Mouse (Mus musculus) Patski (cell line): ENCODE results near the gene Atg14. TPM values are rescaled to one million over a fixed set of nuclear protein-coding genes. Genes with fewer than 3 reads are reported as not detected.
"Not testable (repeated sequence)": the region's sequence is repeated elsewhere in the genome, so short reads cannot be mapped to it uniquely, and the experiment has no call there.

ENCODE experiments used
- ATAC-seq: fragments of 100-300 bp; one replicate; pipeline ENCODE4 v1.8.0; 2021
- CTCF ChIA-PET: fragments of 350-600 bp; sonication (Branson Sonifier 250); formaldehyde crosslinking; loops from one replicate; lab custom pipeline; 2022; ENCODE audit warnings: inconsistent platforms; lab: Charles Lee
- POLR2A ChIA-PET: fragments of 350-600 bp; sonication (Branson Sonifier 250); formaldehyde crosslinking; loops from one replicate; lab custom pipeline; 2022; ENCODE audit warnings: antibody characterized with exemption, inconsistent platforms; lab: Charles Lee
- DNase-seq: peaks from one replicate; pipeline ENCODE4 v3.0.0-alpha.2; 2011; ENCODE audit warnings: low read depth, low spot score
- H3K27me3 ChIP-seq: fragments of 371-371 bp; one replicate; pipeline ENCODE4 v1.5.1; 2021
- CTCF ChIP-seq: fragments of 100-300 bp; IDR thresholded peaks from one replicate; pipeline ENCODE4 v1.5.1; 2021
- in situ Hi-C: fragments of 300-500 bp; cut with MboI; formaldehyde crosslinking; loops from 3 replicates; pipeline ENCODE4 v1.11.1; 2018; ENCODE audit warnings: low pct_unique_long_range_greater_than_20kb, mixed read lengths
- polyA plus RNA-seq: library from polyadenylated mRNA; unstranded; gene quantifications from one replicate; pipeline ENCODE4 v1.2.3, GENCODE M21; 2021

The Atg14 gene
- polyA plus RNA-seq, result 11.9 TPM

DNA sequence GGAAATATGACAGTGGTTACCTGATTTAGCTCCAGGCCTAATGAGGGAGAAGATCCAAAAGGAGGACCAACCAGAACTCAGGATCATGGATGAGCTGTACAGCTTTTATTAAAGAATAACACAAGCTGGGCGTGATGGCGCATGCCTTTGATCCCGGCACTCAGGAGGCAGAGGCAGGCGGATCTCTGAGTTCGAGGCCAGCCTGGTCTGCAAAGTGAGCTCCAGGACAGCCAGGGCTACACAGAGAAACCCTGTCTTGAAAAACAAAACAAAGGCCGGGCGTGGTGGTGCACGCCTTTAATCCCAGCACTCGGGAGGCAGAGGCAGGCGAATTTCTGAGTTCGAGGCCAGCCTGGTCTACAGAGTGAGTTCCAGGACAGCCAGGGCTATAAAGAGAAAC lies at the start of gene Atg14:
TSS of gene Atg14 (minus strand) at position 101 of the 400 bp plus-strand sequence.
- DNase-seq, CTCF ChIA-PET, ATAC-seq, POLR2A ChIA-PET, in situ Hi-C loops, H3K27me3 ChIP-seq: not testable (repeated sequence)

- DNase-seq (no peak), ATAC-seq (no peak)
- CTCF ChIA-PET, result no interaction called here
- TF ChIP-seq CTCF, result no peak
- in situ Hi-C loops, result no loop called here
- POLR2A ChIA-PET, result no interaction called here
- no peaks in the 10 kb centered on the region for H3K27me3 ChIP-seq
These were observed 48.4 kb upstream of the Atg14 start for GRCm38 (mm10) chr14:47618891-47619290.

- ChIA-PET POLR2A (no interaction called here), CTCF (no interaction called here)
- TF ChIP-seq CTCF, result no peak
- DNase-seq, result no peak
- H3K27me3 ChIP-seq, result peaks cover 3% of the 10 kb centered on the region
- ATAC-seq, result no peak
- in situ Hi-C loops, result no loop called here
These were observed 42.8 kb upstream of the Atg14 start for GRCm38 (mm10) chr14:47613254-47613653.

- no peaks in the 10 kb centered on the region for H3K27me3 ChIP-seq
- TF ChIP-seq CTCF, result peak; percentile 72
- ATAC-seq (no peak), DNase-seq (peak; percentile 12)
- CTCF ChIA-PET, result interaction anchor here (0.7 to 1.4 kb wide), 8 partner anchors 22 to 128 kb away, joined by 3 to 4 read pairs (median 3); no protein-coding TSS in a partner anchor
- POLR2A ChIA-PET, result interaction anchor here (0.7 kb wide), 1 partner anchor 33 kb away, joined by 3 read pairs; no protein-coding TSS in a partner anchor
- in situ Hi-C loops, result loop anchor here (10.0 to 25.0 kb wide), 2 partner anchors 89 to 767 kb away; no protein-coding TSS in a partner anchor
These were observed 27.5 kb upstream of the Atg14 start for GRCm38 (mm10) chr14:47597942-47598388.

DNA sequence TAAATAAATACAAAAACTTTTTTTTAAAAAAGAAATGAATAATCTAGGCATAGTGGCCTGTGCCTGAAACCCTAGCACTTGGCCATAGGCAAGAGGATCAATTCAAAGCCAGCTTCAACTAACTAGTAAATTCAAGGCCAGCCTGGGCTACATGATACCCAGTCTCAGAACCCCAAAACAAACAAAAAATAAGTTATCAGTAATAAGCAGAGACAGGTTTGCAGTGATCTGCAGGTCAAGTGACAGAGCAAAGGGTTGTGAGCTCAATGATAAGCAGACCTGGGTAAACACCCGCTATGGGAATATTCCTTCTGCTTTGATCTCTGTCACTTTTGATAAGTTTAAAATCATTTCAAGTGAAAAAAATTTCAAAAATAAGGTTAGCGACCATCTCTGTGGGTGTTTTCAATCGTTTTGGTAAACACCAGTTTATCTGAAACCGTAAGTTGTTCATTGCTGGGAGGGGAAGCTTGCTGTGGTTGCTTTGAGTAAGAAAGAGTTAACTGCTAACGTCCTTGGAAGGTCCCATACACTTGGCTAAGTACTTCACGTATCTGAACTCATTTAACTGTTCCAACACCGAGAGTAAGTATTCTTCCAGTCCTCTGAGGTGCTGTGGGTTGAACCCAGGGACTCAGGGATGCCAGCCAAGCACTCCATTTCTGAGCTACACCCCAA lies 24.1 kb upstream of the Atg14 start:
- CTCF ChIA-PET, result interaction anchor here (1.6 kb wide), 1 partner anchor 91 kb away, joined by 3 read pairs; no protein-coding TSS in a partner anchor
- TF ChIP-seq CTCF, result no peak

GRCm38 (mm10) chr14:47590391-47590975 lies 20.0 kb upstream of the Atg14 start:
- peaks cover 6% of the 10 kb centered on the region for H3K27me3 ChIP-seq
- DNase-seq, result no peak
- ChIA-PET POLR2A (no interaction called here), CTCF (no interaction called here)
- in situ Hi-C loops, result loop anchor here (10.0 to 25.0 kb wide), 2 partner anchors 97 to 774 kb away; no protein-coding TSS in a partner anchor
- ATAC-seq, result no peak
- no peak for TF ChIP-seq CTCF

More for the DNA sequence above, 24.1 kb upstream of the Atg14 start:
- DNase-seq, result no peak
- POLR2A ChIA-PET, result no interaction called here
- no peak for ATAC-seq
- H3K27me3 ChIP-seq, result peaks cover 6% of the 10 kb centered on the region
- in situ Hi-C loops, result loop anchor here (10.0 to 25.0 kb wide), 2 partner anchors 93 to 770 kb away; no protein-coding TSS in a partner anchor

DNA sequence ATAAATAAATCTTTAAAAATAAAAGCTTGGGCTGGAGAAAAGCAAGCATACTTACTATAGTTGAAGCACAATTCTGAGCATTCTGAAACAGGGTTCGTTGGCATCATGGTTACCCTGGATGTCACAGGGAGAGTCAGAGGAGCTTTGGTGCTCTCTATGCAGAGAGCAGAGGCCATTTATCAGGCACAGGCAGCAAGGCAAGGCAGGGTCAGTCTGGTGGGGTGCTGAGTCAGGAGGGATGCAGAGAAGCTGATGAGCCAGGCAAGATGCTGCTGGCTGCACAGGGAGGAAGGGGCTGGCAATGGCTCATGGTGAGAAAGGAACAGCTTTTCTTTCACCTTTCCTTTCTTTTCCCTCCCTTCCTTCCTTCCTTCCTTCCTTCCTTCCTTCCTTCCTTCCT lies 19.0 kb upstream of the Atg14 start:
- ChIA-PET POLR2A (interaction anchor here (0.6 kb wide), 1 partner anchor 330 kb away, joined by 3 read pairs; no protein-coding TSS in a partner anchor), CTCF (interaction anchor here (1.1 kb wide), 1 partner anchor 10 kb away, joined by 3 read pairs; no protein-coding TSS in a partner anchor)
- TF ChIP-seq CTCF, result no peak
- ATAC-seq, result no peak
- H3K27me3 ChIP-seq, result peaks cover 6% of the 10 kb centered on the region
- no peak for DNase-seq
- in situ Hi-C loops, result loop anchor here (25.0 kb wide), 1 partner anchor 98 kb away; no protein-coding TSS in a partner anchor

- CTCF ChIA-PET, result no interaction called here
- no peak for DNase-seq
- TF ChIP-seq CTCF, result no peak
- POLR2A ChIA-PET, result no interaction called here
- in situ Hi-C loops, result loop anchor here (5.0 to 25.0 kb wide), 2 partner anchors 43 to 103 kb away; no protein-coding TSS in a partner anchor
- ATAC-seq, result no peak
- no peaks in the 10 kb centered on the region for H3K27me3 ChIP-seq
These were observed 13.9 kb upstream of the Atg14 start for GRCm38 (mm10) chr14:47584346-47584745.

DNA sequence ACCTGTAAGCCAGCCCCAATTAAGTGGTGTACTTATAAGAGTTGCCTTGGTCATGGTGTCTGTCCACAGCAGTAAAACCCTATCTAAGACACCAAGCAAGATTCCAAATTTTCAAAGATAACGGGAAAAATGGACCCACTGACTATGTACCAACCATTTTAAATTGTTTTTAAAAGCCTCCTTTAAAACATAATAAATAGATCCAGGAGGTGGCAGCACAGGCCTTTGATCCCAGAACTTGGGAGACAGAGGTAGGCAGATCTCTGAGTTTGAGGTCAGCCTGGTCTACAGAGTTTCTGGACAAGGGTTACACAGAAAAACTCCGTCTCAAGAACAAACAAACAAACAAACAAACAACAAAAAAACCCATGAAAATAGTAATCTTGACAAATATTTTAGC lies 11.2 kb upstream of the Atg14 start:
- no peak for DNase-seq
- no peak for ATAC-seq
- no peak for TF ChIP-seq CTCF
- CTCF ChIA-PET, result no interaction called here
- H3K27me3 ChIP-seq, result no peaks in the 10 kb centered on the region
- POLR2A ChIA-PET, result interaction anchor here (1.0 kb wide), 1 partner anchor 140 kb away, joined by 3 read pairs; no protein-coding TSS in a partner anchor
- in situ Hi-C loops, result loop anchor here (5.0 to 25.0 kb wide), 2 partner anchors 46 to 106 kb away; no protein-coding TSS in a partner anchor

DNA sequence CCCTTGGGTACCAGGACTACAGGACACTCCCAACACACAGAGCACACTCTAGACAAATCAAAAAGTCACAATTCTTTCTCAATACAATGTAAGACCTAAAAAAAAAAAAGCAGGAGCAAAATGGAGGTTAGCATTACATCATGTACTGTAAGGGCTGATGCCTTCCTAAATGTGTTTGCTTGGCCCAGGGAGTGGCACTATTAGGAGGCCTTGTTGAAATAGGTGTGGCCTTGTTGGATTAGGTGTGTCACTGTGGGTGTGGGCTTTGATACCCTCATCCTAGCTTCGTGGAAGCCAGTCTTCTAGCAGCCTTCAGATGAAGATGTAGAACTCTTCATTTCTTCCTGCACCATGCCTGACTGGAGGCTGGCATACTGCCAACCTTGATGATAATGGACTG lies 10.8 kb upstream of the Atg14 start:
- ATAC-seq (no peak), DNase-seq (no peak)
- CTCF ChIA-PET, result no interaction called here
- H3K27me3 ChIP-seq, result no peaks in the 10 kb centered on the region
- POLR2A ChIA-PET, result interaction anchor here (1.0 kb wide), 1 partner anchor 140 kb away, joined by 3 read pairs; no protein-coding TSS in a partner anchor
- in situ Hi-C loops, result loop anchor here (5.0 to 25.0 kb wide), 2 partner anchors 46 to 106 kb away; no protein-coding TSS in a partner anchor
- TF ChIP-seq CTCF, result no peak
